Mouse (Mus musculus): ENCODE data around the gene Tbx5. TPM values are rescaled to one million over a fixed set of nuclear protein-coding genes. Genes with fewer than 3 reads are reported as not detected.

The Tbx5 gene
- polyA plus RNA-seq, 1 experiment = not detected

DNA sequence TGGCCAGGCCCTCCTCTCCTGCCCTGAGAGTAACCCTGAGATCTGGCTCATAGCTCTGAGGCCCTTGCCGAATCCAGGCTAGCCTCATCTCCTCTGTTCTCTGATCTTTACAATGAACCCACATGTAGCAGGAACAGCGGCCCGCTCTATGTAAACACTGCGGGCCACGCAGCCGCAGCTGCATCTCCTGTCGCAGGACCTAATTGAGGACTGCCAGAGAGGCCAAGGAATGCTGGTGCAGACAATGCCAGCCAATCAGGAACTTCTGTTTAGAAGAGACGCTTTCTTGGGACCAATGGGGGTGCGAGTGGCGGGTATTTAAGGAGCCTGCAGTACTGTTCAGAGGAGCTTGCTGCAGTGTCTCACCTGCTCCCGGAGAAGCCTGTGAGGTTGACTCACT, 89.8 kb downstream of the Tbx5 start:
- no peak for TF ChIP-seq MAX (IDR thresholded peaks at IDR 0.05)
- no peak for TF ChIP-seq CEBPB (IDR thresholded peaks at IDR 0.05; ENCODE audit: low read depth)
- TF ChIP-seq MYOG (IDR thresholded peaks at IDR 0.05; ENCODE audit: control insufficient read depth, extremely low read depth, insufficient read length) = no peak
- Histone ChIP-seq H3K4me3 (ENCODE audit: insufficient read depth, poor library complexity, severe bottlenecking) (no peak overlapping the region), H3K27me3 (ENCODE audit: control insufficient read depth, insufficient read depth, insufficient read length) (peaks cover 8% of the 10 kb centered on the region), H3ac (ENCODE audit: control insufficient read depth, insufficient read length, low read depth) (no peak overlapping the region), H3K36me3 (ENCODE audit: control insufficient read depth, insufficient read depth) (no peaks in the 10 kb centered on the region), H3K79me3 (ENCODE audit: low read depth) (no peaks in the 10 kb centered on the region), H3K79me2 (ENCODE audit: control insufficient read depth, insufficient read depth) (no peaks in the 10 kb centered on the region)

Other genes with a start within 250 kb of the Tbx5 start
- gene Tbx3, start 162.0 kb upstream of the Tbx5 start, polyA plus RNA-seq (2012; fragmentation: generic; extraction: Trizol) = 4.5 TPM

All from C2C12 (cell line).